Mouse (Mus musculus) embryonic fibroblast, embryonic 13.5 days (primary cell): ENCODE measurements around the gene Pnma1. TPM values are rescaled to one million over a fixed set of nuclear protein-coding genes. Genes with fewer than 3 reads are reported as not detected.

ENCODE experiments used
- H3K27ac ChIP-seq: 2 replicates; pipeline ENCODE4 v1.5.1; 2012; ENCODE audit warnings: low read length, control low read depth, inconsistent platforms; ENCODE audit not compliant: insufficient read depth
- H3K4me1 ChIP-seq: 2 replicates; pipeline ENCODE4 v1.6.1; 2011; ENCODE audit warnings: low read length; ENCODE audit not compliant: control insufficient read depth, insufficient read depth
- H3K4me3 ChIP-seq: 2 replicates; pipeline ENCODE4 v1.5.1; 2011; ENCODE audit warnings: mild to moderate bottlenecking, control low read depth, low read length; ENCODE audit not compliant: insufficient read depth
- CTCF ChIP-seq: IDR thresholded peaks from 2 replicates; pipeline ENCODE4 v1.5.1; 2011; ENCODE audit warnings: mild to moderate bottlenecking, control low read depth, low read length, moderate library complexity, borderline replicate concordance; ENCODE audit not compliant: insufficient read depth
- POLR2A ChIP-seq: IDR thresholded peaks from 2 replicates; pipeline ENCODE4 v1.6.1; 2011; ENCODE audit warnings: low read depth, mild to moderate bottlenecking, control low read depth, low read length, moderate library complexity
- polyA plus RNA-seq: library from polyadenylated mRNA; stranded (reverse); fragments of >200 nt; gene quantifications from 2 replicates; pipeline ENCODE4 v1.2.4, GENCODE M21; 2011; ENCODE audit warnings: low read depth; ENCODE audit not compliant: missing spikeins, insufficient read length

The Pnma1 gene
- polyA plus RNA-seq, 1 experiment: 0.30 TPM

- Histone ChIP-seq H3K27ac (no peak overlapping the region), H3K4me1 (peaks cover 49% of the 10 kb centered on the region), H3K4me3 (no peak overlapping the region)
- TF ChIP-seq POLR2A: no peak
- TF ChIP-seq CTCF: no peak
These were observed 29.8 kb upstream of the Pnma1 start for GRCm38 (mm10) chr12:84178052-84178451.

GRCm38 (mm10) chr12:84176886-84177765, 28.8 kb upstream of the Pnma1 start:
- H3K4me3 ChIP-seq: no peak overlapping the region
- peaks cover 49% of the 10 kb centered on the region for H3K4me1 ChIP-seq
- no peak for TF ChIP-seq POLR2A
- no peak for TF ChIP-seq CTCF
- H3K27ac ChIP-seq: peak overlapping the region; percentile 93; the same call in 1 of the 2 replicates

DNA sequence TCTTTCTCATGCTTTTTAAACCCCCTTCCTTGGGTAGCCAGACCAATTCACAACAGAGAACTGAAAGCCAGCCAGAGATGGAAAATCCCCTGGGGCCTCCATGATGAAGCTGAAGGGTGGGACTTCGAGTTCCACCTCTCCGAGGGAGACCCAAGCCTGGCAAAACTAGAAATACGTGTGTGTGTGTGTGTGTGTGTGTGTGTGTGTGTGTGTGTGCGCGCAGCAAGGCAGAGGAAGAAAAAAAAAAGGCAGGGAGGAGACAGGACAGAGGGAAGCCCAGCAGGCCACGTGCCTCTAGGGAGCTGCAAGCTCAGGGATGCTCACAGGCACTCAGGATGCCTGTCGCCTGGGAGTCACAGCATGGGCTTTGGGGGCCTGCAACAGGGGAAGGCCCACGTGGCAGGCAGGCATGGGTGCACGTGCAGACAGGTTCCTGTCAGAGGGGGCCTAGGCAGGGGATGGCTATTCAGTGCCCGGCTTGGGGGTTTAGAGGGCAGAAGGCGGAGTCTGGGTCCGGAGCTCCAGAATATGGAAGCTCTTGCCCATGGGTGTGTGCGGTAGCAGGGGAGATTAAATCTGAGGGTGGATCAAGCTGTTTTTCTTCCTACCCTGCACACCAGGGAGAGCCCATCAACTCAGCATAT, 28.0 kb upstream of the Pnma1 start:
- TF ChIP-seq POLR2A (0 out of 2 replicates have a peak, but pooled peaks have one; percentile 16), CTCF (no peak)
- Histone ChIP-seq H3K27ac (peak overlapping the region; percentile 93), H3K4me1 (peaks cover 43% of the 10 kb centered on the region), H3K4me3 (peak overlapping the region; percentile 32)

- H3K4me1 ChIP-seq: peaks cover 38% of the 10 kb centered on the region
- no peak for TF ChIP-seq CTCF
- TF ChIP-seq POLR2A: peak; percentile 63
- peak overlapping the region; percentile 32 for H3K4me3 ChIP-seq
- peak overlapping the region; percentile 93 for H3K27ac ChIP-seq
These were observed 27.4 kb upstream of the Pnma1 start for GRCm38 (mm10) chr12:84175659-84176061.

GRCm38 (mm10) chr12:84174871-84175270, 26.6 kb upstream of the Pnma1 start:
- TF ChIP-seq CTCF (no peak), POLR2A (no peak)
- Histone ChIP-seq H3K4me1 (peaks cover 32% of the 10 kb centered on the region), H3K27ac (peak overlapping the region; percentile 4; the same call in 1 of the 2 replicates), H3K4me3 (no peak overlapping the region)

DNA sequence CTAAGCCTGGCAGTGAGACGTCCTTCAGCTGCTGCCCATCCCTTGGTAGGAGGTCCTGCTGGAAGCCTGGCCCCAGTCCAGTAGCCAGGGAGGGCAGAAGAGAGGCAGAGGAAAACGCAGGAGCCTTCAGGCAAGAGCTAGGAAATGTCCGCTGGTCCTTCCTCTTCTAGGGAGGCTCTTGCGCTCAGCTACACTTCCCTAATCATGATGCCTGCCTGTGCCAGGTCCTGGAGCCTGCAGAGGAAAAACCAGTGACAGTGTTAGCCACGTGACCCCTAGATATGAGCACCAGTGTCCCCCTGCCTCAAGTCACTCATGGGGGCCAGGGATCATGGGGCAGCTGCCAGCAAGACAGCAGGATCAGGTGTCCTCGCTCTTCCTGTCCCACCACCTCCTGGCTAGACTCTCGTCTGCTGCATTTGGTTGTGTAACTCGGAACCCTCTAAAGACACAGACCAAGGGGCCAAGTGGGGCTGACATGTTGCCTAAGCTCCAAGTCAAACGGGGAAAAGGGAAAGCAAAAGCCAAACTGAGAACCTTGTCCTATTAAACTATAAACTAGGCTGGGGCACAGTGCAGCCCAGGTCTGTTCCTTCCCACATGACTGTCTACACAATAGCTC, 26.0 kb upstream of the Pnma1 start:
- Histone ChIP-seq H3K27ac (peak overlapping the region; percentile 4; the same call in 1 of the 2 replicates), H3K4me1 (peaks cover 31% of the 10 kb centered on the region), H3K4me3 (no peak overlapping the region)
- TF ChIP-seq CTCF (no peak), POLR2A (no peak)

DNA sequence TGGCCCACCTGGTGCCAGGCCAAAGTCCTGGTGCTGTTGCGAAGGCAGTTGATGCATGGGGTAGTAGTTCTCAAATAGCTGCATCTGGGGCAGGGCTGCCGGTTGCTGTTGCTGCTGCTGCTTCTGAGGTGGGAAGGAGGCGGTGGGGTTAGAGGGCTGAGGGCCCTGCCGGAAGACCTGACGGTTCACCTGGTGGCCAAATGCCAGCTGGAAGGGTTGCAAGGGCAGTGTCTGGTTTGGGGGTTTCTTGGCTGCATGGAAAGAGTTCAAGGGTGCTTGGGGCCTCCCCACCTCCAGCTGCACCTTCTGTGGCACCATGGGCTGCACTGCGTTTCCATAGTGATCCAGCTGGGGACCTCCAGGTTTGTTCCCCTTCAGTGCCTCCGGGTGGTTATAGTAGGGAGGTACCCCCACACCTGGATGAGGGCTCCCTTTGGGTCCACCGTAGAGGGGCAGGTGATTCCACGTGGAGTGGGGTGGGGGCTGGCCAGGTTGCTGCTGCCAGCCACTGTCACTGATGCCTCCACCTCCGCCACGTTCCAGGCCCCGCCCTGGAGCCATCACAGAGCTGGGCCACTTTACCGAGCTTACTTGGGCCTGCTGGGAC, 25.1 kb upstream of the Pnma1 start:
- TF ChIP-seq CTCF: no peak
- TF ChIP-seq POLR2A: no peak
- H3K4me1 ChIP-seq: peaks cover 24% of the 10 kb centered on the region
- no peak overlapping the region for H3K27ac ChIP-seq
- no peak overlapping the region for H3K4me3 ChIP-seq

DNA sequence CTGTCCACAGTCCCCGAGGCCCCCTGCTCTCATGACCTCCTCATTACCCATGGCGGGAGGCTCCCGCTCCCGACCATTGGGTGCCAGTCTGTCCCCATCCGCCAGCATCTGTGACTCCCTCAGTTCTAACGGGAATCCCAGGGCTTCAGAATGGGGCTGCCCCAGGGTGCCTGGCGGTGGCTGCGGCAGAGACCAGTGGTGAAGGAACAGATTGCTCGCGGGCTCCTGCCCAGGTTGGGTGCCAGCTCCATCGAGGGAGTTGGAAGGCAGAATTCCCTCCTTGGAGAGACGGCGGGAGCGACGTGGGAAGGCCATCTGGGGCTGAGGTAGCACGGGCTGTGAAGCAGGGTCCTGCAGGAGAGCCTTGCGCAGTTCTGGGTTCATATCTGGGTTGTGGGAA, 24.6 kb upstream of the Pnma1 start:
- Histone ChIP-seq H3K4me3 (no peak overlapping the region), H3K4me1 (peaks cover 22% of the 10 kb centered on the region)

GRCm38 (mm10) chr12:84172216-84172615, 23.9 kb upstream of the Pnma1 start:
- no peak for TF ChIP-seq CTCF
- no peak for TF ChIP-seq POLR2A
- Histone ChIP-seq H3K27ac (no peak overlapping the region), H3K4me1 (peaks cover 18% of the 10 kb centered on the region), H3K4me3 (no peak overlapping the region)

More for the DNA sequence above, 24.6 kb upstream of the Pnma1 start:
- H3K27ac ChIP-seq: no peak overlapping the region
- TF ChIP-seq CTCF: no peak
- no peak for TF ChIP-seq POLR2A
